Mouse (Mus musculus): ENCODE measurements around the gene Krt20. TPM values are rescaled to one million over a fixed set of nuclear protein-coding genes. Genes with fewer than 3 reads are reported as not detected.

Krt20 gene
- polyA plus RNA-seq, 1 experiment from 2014 or later, result 5.0 TPM

GRCm38 (mm10) chr11:99466316-99466715 lies 28.4 kb upstream of the Krt20 start:
- WGBS, result 14% methylated on average over 7 of the region's 7 CpGs
- no peak overlapping the region for H3K4me2 ChIP-seq (ENCODE audit: low read length)
- H3K27ac ChIP-seq, result no peak overlapping the region
- DNase-seq (ENCODE audit: low spot score) (no peak), ATAC-seq (replicated peaks; ENCODE audit: low FRiP score, low read depth) (no peak)
- no peaks in the 10 kb centered on the region for H3K9me3 ChIP-seq (replicated peaks; ENCODE audit: low read length)
- H3K4me3 ChIP-seq (replicated peaks; ENCODE audit: low read depth, low read length), result no peak overlapping the region
- H3K4me1 ChIP-seq (replicated peaks; ENCODE audit: insufficient read depth, low read length), result no peaks in the 10 kb centered on the region
- no peaks in the 10 kb centered on the region for H3K36me3 ChIP-seq (ENCODE audit: insufficient read depth, low read length)
- no peaks in the 10 kb centered on the region for H3K27me3 ChIP-seq (ENCODE audit: insufficient read depth, low read length)
- no peak overlapping the region for H3K9ac ChIP-seq (ENCODE audit: low read depth, low read length)
- TF ChIP-seq CTCF (IDR thresholded peaks at IDR 0.05; ENCODE audit: low read depth), result no peak

GRCm38 (mm10) chr11:99464836-99465235 lies 26.9 kb upstream of the Krt20 start:
- peak; percentile 86 for TF ChIP-seq CTCF (IDR thresholded peaks at IDR 0.05; ENCODE audit: low read depth)
- Histone ChIP-seq H3K4me1 (replicated peaks; ENCODE audit: insufficient read depth, low read length) (no peaks in the 10 kb centered on the region), H3K9me3 (replicated peaks; ENCODE audit: low read length) (no peaks in the 10 kb centered on the region), H3K4me3 (replicated peaks; ENCODE audit: low read depth, low read length) (no peak overlapping the region), H3K9ac (ENCODE audit: low read depth, low read length) (no peak overlapping the region), H3K27ac (no peak overlapping the region), H3K36me3 (ENCODE audit: insufficient read depth, low read length) (no peaks in the 10 kb centered on the region), H3K27me3 (ENCODE audit: insufficient read depth, low read length) (no peaks in the 10 kb centered on the region), H3K4me2 (ENCODE audit: low read length) (no peak overlapping the region)
- WGBS, result 6% methylated on average over 5 of the region's 5 CpGs
- ATAC-seq (replicated peaks; ENCODE audit: low FRiP score, low read depth) (no peak), DNase-seq (ENCODE audit: low spot score) (peak; percentile 85)

GRCm38 (mm10) chr11:99463155-99463554 lies 25.2 kb upstream of the Krt20 start:
- no peak overlapping the region for H3K4me2 ChIP-seq (ENCODE audit: low read length)
- H3K9me3 ChIP-seq (replicated peaks; ENCODE audit: low read length), result no peaks in the 10 kb centered on the region
- TF ChIP-seq CTCF (IDR thresholded peaks at IDR 0.05; ENCODE audit: low read depth), result peak; percentile 98
- H3K4me3 ChIP-seq (replicated peaks; ENCODE audit: low read depth, low read length), result no peak overlapping the region
- peak; percentile 88 for DNase-seq (ENCODE audit: low spot score)
- ATAC-seq (replicated peaks; ENCODE audit: low FRiP score, low read depth), result no peak
- 10% methylated on average over 8 of the region's 8 CpGs for WGBS
- no peak overlapping the region for H3K9ac ChIP-seq (ENCODE audit: low read depth, low read length)
- no peaks in the 10 kb centered on the region for H3K27me3 ChIP-seq (ENCODE audit: insufficient read depth, low read length)
- no peaks in the 10 kb centered on the region for H3K4me1 ChIP-seq (replicated peaks; ENCODE audit: insufficient read depth, low read length)
- no peak overlapping the region for H3K27ac ChIP-seq
- H3K36me3 ChIP-seq (ENCODE audit: insufficient read depth, low read length), result no peaks in the 10 kb centered on the region

GRCm38 (mm10) chr11:99461736-99462135 lies 23.8 kb upstream of the Krt20 start:
- no peak for TF ChIP-seq CTCF (IDR thresholded peaks at IDR 0.05; ENCODE audit: low read depth)
- peak; percentile 19 for DNase-seq (ENCODE audit: low spot score)

GRCm38 (mm10) chr11:99458887-99459286 lies 20.9 kb upstream of the Krt20 start:
- WGBS, result 40% methylated on average over 7 of the region's 7 CpGs
- Histone ChIP-seq H3K36me3 (ENCODE audit: insufficient read depth, low read length) (no peaks in the 10 kb centered on the region), H3K9me3 (replicated peaks; ENCODE audit: low read length) (no peaks in the 10 kb centered on the region), H3K4me3 (replicated peaks; ENCODE audit: low read depth, low read length) (no peak overlapping the region), H3K4me2 (ENCODE audit: low read length) (no peak overlapping the region), H3K9ac (ENCODE audit: low read depth, low read length) (no peak overlapping the region), H3K27me3 (ENCODE audit: insufficient read depth, low read length) (no peaks in the 10 kb centered on the region), H3K27ac (no peak overlapping the region), H3K4me1 (replicated peaks; ENCODE audit: insufficient read depth, low read length) (no peaks in the 10 kb centered on the region)
- ATAC-seq (replicated peaks; ENCODE audit: low FRiP score, low read depth) (no peak), DNase-seq (ENCODE audit: low spot score) (no peak)
- TF ChIP-seq CTCF (IDR thresholded peaks at IDR 0.05; ENCODE audit: low read depth), result no peak

More at GRCm38 (mm10) chr11:99461736-99462135, 23.8 kb upstream of the Krt20 start:
- H3K4me2 ChIP-seq (ENCODE audit: low read length), result no peak overlapping the region
- H3K27ac ChIP-seq, result peak overlapping the region; percentile 44; the same call in 1 of the 2 replicates
- no peaks in the 10 kb centered on the region for H3K9me3 ChIP-seq (replicated peaks; ENCODE audit: low read length)
- H3K27me3 ChIP-seq (ENCODE audit: insufficient read depth, low read length), result no peaks in the 10 kb centered on the region
- ATAC-seq (replicated peaks; ENCODE audit: low FRiP score, low read depth), result peak; percentile 80
- H3K4me3 ChIP-seq (replicated peaks; ENCODE audit: low read depth, low read length), result no peak overlapping the region
- 56% methylated on average over 7 of the region's 7 CpGs for WGBS
- no peaks in the 10 kb centered on the region for H3K4me1 ChIP-seq (replicated peaks; ENCODE audit: insufficient read depth, low read length)
- H3K36me3 ChIP-seq (ENCODE audit: insufficient read depth, low read length), result no peaks in the 10 kb centered on the region
- no peak overlapping the region for H3K9ac ChIP-seq (ENCODE audit: low read depth, low read length)

- Histone ChIP-seq H3K27ac (no peak overlapping the region), H3K9ac (ENCODE audit: low read depth, low read length) (no peak overlapping the region), H3K4me2 (ENCODE audit: low read length) (no peak overlapping the region), H3K36me3 (ENCODE audit: insufficient read depth, low read length) (no peaks in the 10 kb centered on the region), H3K4me3 (replicated peaks; ENCODE audit: low read depth, low read length) (no peak overlapping the region), H3K27me3 (ENCODE audit: insufficient read depth, low read length) (no peaks in the 10 kb centered on the region), H3K4me1 (replicated peaks; ENCODE audit: insufficient read depth, low read length) (no peaks in the 10 kb centered on the region), H3K9me3 (replicated peaks; ENCODE audit: low read length) (no peaks in the 10 kb centered on the region)
- ATAC-seq (replicated peaks; ENCODE audit: low FRiP score, low read depth) (no peak; the same call in 1 of the 2 replicates), DNase-seq (ENCODE audit: low spot score) (peak; percentile 27)
- 52% methylated on average over 10 of the region's 10 CpGs for WGBS
- no peak for TF ChIP-seq CTCF (IDR thresholded peaks at IDR 0.05; ENCODE audit: low read depth)
These were observed 16.8 kb upstream of the Krt20 start for GRCm38 (mm10) chr11:99454759-99455158.

- H3K4me3 ChIP-seq (replicated peaks; ENCODE audit: low read depth, low read length), result no peak overlapping the region
- no peak overlapping the region for H3K4me2 ChIP-seq (ENCODE audit: low read length)
- no peaks in the 10 kb centered on the region for H3K4me1 ChIP-seq (replicated peaks; ENCODE audit: insufficient read depth, low read length)
- WGBS, result 85% methylated on average over 4 of the region's 4 CpGs
- no peaks in the 10 kb centered on the region for H3K36me3 ChIP-seq (ENCODE audit: insufficient read depth, low read length)
- no peak for ATAC-seq (replicated peaks; ENCODE audit: low FRiP score, low read depth)
- no peak overlapping the region for H3K9ac ChIP-seq (ENCODE audit: low read depth, low read length)
- H3K27me3 ChIP-seq (ENCODE audit: insufficient read depth, low read length), result no peaks in the 10 kb centered on the region
- H3K9me3 ChIP-seq (replicated peaks; ENCODE audit: low read length), result no peaks in the 10 kb centered on the region
- no peak overlapping the region for H3K27ac ChIP-seq
- no peak for TF ChIP-seq CTCF (IDR thresholded peaks at IDR 0.05; ENCODE audit: low read depth)
- no peak for DNase-seq (ENCODE audit: low spot score)
These were observed 16.1 kb upstream of the Krt20 start for GRCm38 (mm10) chr11:99454044-99454443.
